Mouse (Mus musculus): ENCODE results near the gene Fosb. TPM values are rescaled to one million over a fixed set of nuclear protein-coding genes. Genes with fewer than 3 reads are reported as not detected.

The Fosb gene
- polyA plus RNA-seq, 1 experiment from 2014 or later, result not detected

GRCm38 (mm10) chr7:19303046-19303305 lies 6.9 kb downstream of the Fosb start:
- no peak overlapping the region for H3K4me2 ChIP-seq (replicated peaks)
- H3K27me3 ChIP-seq, result peaks cover 65% of the 10 kb centered on the region
- H3K36me3 ChIP-seq, result no peaks in the 10 kb centered on the region
- no peak overlapping the region for H3K9ac ChIP-seq
- no peak for ATAC-seq (ENCODE audit: low FRiP score)
- no peak overlapping the region for H3K27ac ChIP-seq
- no peak overlapping the region for H3K4me3 ChIP-seq
- H3K4me1 ChIP-seq, result peaks cover 33% of the 10 kb centered on the region
- no peaks in the 10 kb centered on the region for H3K9me3 ChIP-seq (replicated peaks)
- WGBS, result 81% methylated on average over 12 of the region's 12 CpGs

GRCm38 (mm10) chr7:19302264-19303045 lies 7.4 kb downstream of the Fosb start:
- Histone ChIP-seq H3K4me2 (replicated peaks) (peak overlapping the region; percentile 50), H3K27ac (no peak overlapping the region), H3K36me3 (no peaks in the 10 kb centered on the region), H3K4me1 (peaks cover 29% of the 10 kb centered on the region), H3K9ac (peak overlapping the region; percentile 43; the same call in 1 of the 2 replicates), H3K4me3 (peak overlapping the region; percentile 39; the same call in 1 of the 2 replicates), H3K9me3 (replicated peaks) (no peaks in the 10 kb centered on the region), H3K27me3 (peaks cover 61% of the 10 kb centered on the region)
- ATAC-seq (ENCODE audit: low FRiP score), result no peak
- 53% methylated on average over 13 of the region's 13 CpGs for WGBS

GRCm38 (mm10) chr7:19301461-19302263 lies 8.2 kb downstream of the Fosb start:
- Histone ChIP-seq H3K9ac (peak overlapping the region; percentile 43; the same call in 1 of the 2 replicates), H3K9me3 (replicated peaks) (no peaks in the 10 kb centered on the region), H3K4me3 (peak overlapping the region; percentile 39), H3K27ac (no peak overlapping the region), H3K4me2 (replicated peaks) (peak overlapping the region; percentile 50), H3K36me3 (no peaks in the 10 kb centered on the region), H3K27me3 (peaks cover 53% of the 10 kb centered on the region), H3K4me1 (peaks cover 29% of the 10 kb centered on the region)
- 12% methylated on average over 16 of the region's 16 CpGs for WGBS
- no peak; the same call in 1 of the 2 replicates for ATAC-seq (ENCODE audit: low FRiP score)

GRCm38 (mm10) chr7:19300501-19301421 lies 9.1 kb downstream of the Fosb start:
- H3K9ac ChIP-seq, result no peak overlapping the region
- peak overlapping the region; percentile 39 for H3K4me3 ChIP-seq
- WGBS, result under 1% methylated on average over 29 of the region's 29 CpGs
- no peak overlapping the region for H3K27ac ChIP-seq
- H3K4me1 ChIP-seq, result peaks cover 29% of the 10 kb centered on the region
- H3K36me3 ChIP-seq, result no peaks in the 10 kb centered on the region
- peaks cover 44% of the 10 kb centered on the region for H3K27me3 ChIP-seq
- no peaks in the 10 kb centered on the region for H3K9me3 ChIP-seq (replicated peaks)
- peak; percentile 75 for ATAC-seq (ENCODE audit: low FRiP score)
- peak overlapping the region; percentile 50 for H3K4me2 ChIP-seq (replicated peaks)

- Histone ChIP-seq H3K9ac (no peak overlapping the region), H3K36me3 (peaks cover 6% of the 10 kb centered on the region), H3K9me3 (replicated peaks) (no peaks in the 10 kb centered on the region), H3K4me3 (no peak overlapping the region), H3K4me2 (replicated peaks) (no peak overlapping the region), H3K27me3 (peaks cover 29% of the 10 kb centered on the region), H3K4me1 (peaks cover 18% of the 10 kb centered on the region), H3K27ac (no peak overlapping the region)
- 20% methylated on average over 3 of the region's 3 CpGs for WGBS
- ATAC-seq (ENCODE audit: low FRiP score), result no peak
These were observed 10.7 kb downstream of the Fosb start for GRCm38 (mm10) chr7:19299194-19299593.

- Histone ChIP-seq H3K9ac (no peak overlapping the region), H3K27me3 (peaks cover 15% of the 10 kb centered on the region), H3K4me1 (peaks cover 12% of the 10 kb centered on the region), H3K4me3 (no peak overlapping the region), H3K9me3 (replicated peaks) (no peaks in the 10 kb centered on the region), H3K4me2 (replicated peaks) (no peak overlapping the region), H3K36me3 (peaks cover 14% of the 10 kb centered on the region), H3K27ac (no peak overlapping the region)
- ATAC-seq (ENCODE audit: low FRiP score), result no peak
- WGBS, result 96% methylated on average over 5 of the region's 5 CpGs
These were observed 12.1 kb downstream of the Fosb start for GRCm38 (mm10) chr7:19297794-19298193.

- no peak for ATAC-seq (ENCODE audit: low FRiP score)
- WGBS, result 89% methylated on average over 6 of the region's 6 CpGs
- H3K27me3 ChIP-seq, result peaks cover 7% of the 10 kb centered on the region
These were observed 12.8 kb downstream of the Fosb start for GRCm38 (mm10) chr7:19297034-19297433.

GRCm38 (mm10) chr7:19295503-19296185 lies 14.2 kb downstream of the Fosb start:
- peak overlapping the region; percentile 23; the same call in 1 of the 2 replicates for H3K27ac ChIP-seq
- H3K27me3 ChIP-seq, result no peaks in the 10 kb centered on the region
- H3K9me3 ChIP-seq (replicated peaks), result no peaks in the 10 kb centered on the region
- peak overlapping the region; percentile 48 for H3K4me2 ChIP-seq (replicated peaks)
- peak overlapping the region; percentile 26 for H3K4me3 ChIP-seq
- WGBS, result 18% methylated on average over 20 of the region's 22 CpGs
- H3K36me3 ChIP-seq, result peaks cover 14% of the 10 kb centered on the region
- peak overlapping the region; percentile 41; the same call in 1 of the 2 replicates for H3K9ac ChIP-seq
- ATAC-seq (ENCODE audit: low FRiP score), result peak; percentile 66
- peaks cover 14% of the 10 kb centered on the region for H3K4me1 ChIP-seq

More at GRCm38 (mm10) chr7:19297034-19297433, 12.8 kb downstream of the Fosb start:
- H3K4me1 ChIP-seq, result peaks cover 10% of the 10 kb centered on the region
- peaks cover 14% of the 10 kb centered on the region for H3K36me3 ChIP-seq
- no peaks in the 10 kb centered on the region for H3K9me3 ChIP-seq (replicated peaks)
- no peak overlapping the region for H3K9ac ChIP-seq
- H3K27ac ChIP-seq, result no peak overlapping the region
- no peak overlapping the region for H3K4me3 ChIP-seq
- H3K4me2 ChIP-seq (replicated peaks), result no peak overlapping the region

GRCm38 (mm10) chr7:19290969-19291596 lies 18.8 kb downstream of the Fosb start:
- peak; percentile 47 for ATAC-seq (ENCODE audit: low FRiP score)

GRCm38 (mm10) chr7:19284763-19285162 lies 25.1 kb downstream of the Fosb start:
- Histone ChIP-seq H3K36me3 (peaks cover 29% of the 10 kb centered on the region), H3K9ac (no peak overlapping the region), H3K4me1 (peaks cover 13% of the 10 kb centered on the region), H3K4me3 (no peak overlapping the region), H3K9me3 (replicated peaks) (no peaks in the 10 kb centered on the region), H3K4me2 (replicated peaks) (no peak overlapping the region), H3K27me3 (peaks cover 21% of the 10 kb centered on the region), H3K27ac (no peak overlapping the region)
- WGBS, result 29% methylated on average over 4 of the region's 4 CpGs
- no peak for ATAC-seq (ENCODE audit: low FRiP score)

More at GRCm38 (mm10) chr7:19290969-19291596, 18.8 kb downstream of the Fosb start:
- Histone ChIP-seq H3K9ac (peak overlapping the region; percentile 38; the same call in 1 of the 2 replicates), H3K36me3 (peaks cover 42% of the 10 kb centered on the region), H3K27me3 (no peaks in the 10 kb centered on the region), H3K4me2 (replicated peaks) (peak overlapping the region; percentile 54), H3K27ac (peak overlapping the region; percentile 64), H3K4me3 (peak overlapping the region; percentile 19), H3K9me3 (replicated peaks) (no peaks in the 10 kb centered on the region), H3K4me1 (peaks cover 15% of the 10 kb centered on the region)
- WGBS, result 2% methylated on average over 20 of the region's 20 CpGs

GRCm38 (mm10) chr7:19283406-19283804 lies 26.4 kb downstream of the Fosb start:
- ATAC-seq (ENCODE audit: low FRiP score), result peak; percentile 16
- Histone ChIP-seq H3K4me1 (peaks cover 16% of the 10 kb centered on the region), H3K27ac (peak overlapping the region; percentile 89), H3K4me3 (peak overlapping the region; percentile 78), H3K36me3 (peaks cover 23% of the 10 kb centered on the region), H3K9ac (peak overlapping the region; percentile 91), H3K4me2 (replicated peaks) (peak overlapping the region; percentile 79), H3K9me3 (replicated peaks) (no peaks in the 10 kb centered on the region), H3K27me3 (peaks cover 35% of the 10 kb centered on the region)
- WGBS, result 35% methylated on average over 14 of the region's 14 CpGs
